Mouse (Mus musculus) neural tube, embryonic 12.5 days (tissue): ENCODE results near the gene Gm6408. TPM values are rescaled to one million over a fixed set of nuclear protein-coding genes. Genes with fewer than 3 reads are reported as not detected.
"Not testable (repeated sequence)": the region's sequence is repeated elsewhere in the genome, so short reads cannot be mapped to it uniquely, and the experiment has no call there.

Experiments
- ATAC-seq: fragments of 200-750 bp; cut with Nextera tagmentation; 2 replicates; pipeline ENCODE4 v1.8.0; 2017; ENCODE audit warnings: low read depth, mild to moderate bottlenecking, moderate TSS enrichment, moderate library complexity; ENCODE audit not compliant: low FRiP score
- H3K27ac ChIP-seq: fragments of 300-500 bp; sonication (generic); 2 replicates; pipeline ENCODE4 v1.5.1; 2016
- H3K27me3 ChIP-seq: fragments of 300-500 bp; sonication (generic); replicated peaks from 2 replicates; pipeline ENCODE4 v1.6.1; 2016; ENCODE audit warnings: mild to moderate bottlenecking
- H3K36me3 ChIP-seq: fragments of 300-500 bp; sonication (generic); 2 replicates; pipeline ENCODE4 v1.6.1; 2016; ENCODE audit warnings: mild to moderate bottlenecking
- H3K4me1 ChIP-seq: fragments of 300-500 bp; sonication (generic); 2 replicates; pipeline ENCODE4 v1.6.1; 2016
- H3K4me2 ChIP-seq: fragments of 300-500 bp; sonication (generic); replicated peaks from 2 replicates; pipeline ENCODE4 v1.6.1; 2016; ENCODE audit warnings: mild to moderate bottlenecking
- H3K4me3 ChIP-seq: fragments of 300-500 bp; sonication (generic); 2 replicates; pipeline ENCODE4 v1.5.1; 2016
- H3K9ac ChIP-seq: fragments of 300-500 bp; sonication (generic); 2 replicates; pipeline ENCODE4 v1.6.1; 2016; ENCODE audit warnings: mild to moderate bottlenecking
- H3K9me3 ChIP-seq: fragments of 300-500 bp; sonication (generic); 2 replicates; pipeline ENCODE4 v1.6.1; 2016; ENCODE audit warnings: mild to moderate bottlenecking
- WGBS: fragments of 180-500 bp; shearing (Covaris S2); methylation state at CpG from one replicate; pipeline ENCODE4 v1.1.7; 2016; 5-methylcytosine and 5-hydroxymethylcytosine counted together
- polyA plus RNA-seq: library from polyadenylated mRNA; unstranded; fragments of >200 nt; fragmentation: Nextera tagmentation; extraction: Ambion mirVana; gene quantifications from 2 replicates; pipeline ENCODE4 v1.2.1, GENCODE M21; 2016

Gene Gm6408
- polyA plus RNA-seq: not detected in 2 replicates

DNA sequence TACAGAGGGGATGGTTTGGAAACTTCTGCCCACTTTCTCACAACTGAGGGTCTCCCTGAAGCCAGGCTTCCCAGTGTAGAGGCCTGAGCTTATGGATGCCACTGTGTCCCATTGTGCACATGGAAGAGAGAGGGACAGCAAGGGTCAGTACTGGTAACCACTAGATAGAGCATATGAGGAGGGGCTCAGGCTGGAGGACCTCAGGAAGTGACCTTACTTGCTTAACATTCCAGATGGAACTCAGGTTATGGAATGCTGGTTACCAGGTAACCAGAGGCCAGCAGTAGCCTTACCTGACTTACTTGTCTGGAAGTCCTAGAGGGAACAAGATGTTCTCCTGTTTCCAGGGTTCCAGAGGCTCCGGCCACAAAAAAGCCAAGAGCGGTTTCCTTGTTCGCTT lies at the start of gene Gm6408:
Gm6408 (plus strand) TSS at position 301 of the 400 bp plus-strand sequence.
- not testable (repeated sequence) for H3K4me3 ChIP-seq, H3K4me2 ChIP-seq, H3K9me3 ChIP-seq, H3K4me1 ChIP-seq, H3K27me3 ChIP-seq, H3K27ac ChIP-seq, H3K9ac ChIP-seq, H3K36me3 ChIP-seq, ATAC-seq
- whole genome bisulfite sequencing: 92% methylated on average over 3 of the region's 3 CpGs

DNA sequence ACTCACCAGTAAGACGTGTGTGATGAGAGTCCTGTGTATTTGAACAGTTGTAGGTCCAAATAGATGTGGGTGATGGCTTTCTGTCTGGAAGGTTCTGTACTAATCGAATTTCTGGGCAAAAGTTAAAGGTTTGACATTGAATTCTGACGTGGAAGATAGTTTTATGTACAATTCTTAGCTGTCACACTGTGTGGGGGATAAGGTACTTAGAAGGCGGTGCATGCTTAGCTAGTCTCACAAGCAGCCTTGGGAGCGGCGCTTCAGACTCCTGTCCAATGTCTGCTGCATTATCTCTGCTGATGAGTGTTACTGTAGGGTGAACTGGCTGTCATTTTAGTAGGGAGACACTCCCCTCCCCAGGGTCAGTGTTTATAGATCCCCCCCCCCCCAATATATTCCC lies 49.3 kb upstream of the Gm6408 start:
- Histone ChIP-seq H3K4me2 (no peak overlapping the region), H3K27me3 (no peaks in the 10 kb centered on the region), H3K9ac (no peak overlapping the region), H3K4me1 (no peaks in the 10 kb centered on the region), H3K27ac (no peak overlapping the region), H3K4me3 (no peak overlapping the region), H3K9me3 (no peaks in the 10 kb centered on the region), H3K36me3 (peaks cover 15% of the 10 kb centered on the region; the same call in 1 of the 2 replicates)
- 95% methylated on average over 6 of the region's 6 CpGs for WGBS
- ATAC-seq: no peak

DNA sequence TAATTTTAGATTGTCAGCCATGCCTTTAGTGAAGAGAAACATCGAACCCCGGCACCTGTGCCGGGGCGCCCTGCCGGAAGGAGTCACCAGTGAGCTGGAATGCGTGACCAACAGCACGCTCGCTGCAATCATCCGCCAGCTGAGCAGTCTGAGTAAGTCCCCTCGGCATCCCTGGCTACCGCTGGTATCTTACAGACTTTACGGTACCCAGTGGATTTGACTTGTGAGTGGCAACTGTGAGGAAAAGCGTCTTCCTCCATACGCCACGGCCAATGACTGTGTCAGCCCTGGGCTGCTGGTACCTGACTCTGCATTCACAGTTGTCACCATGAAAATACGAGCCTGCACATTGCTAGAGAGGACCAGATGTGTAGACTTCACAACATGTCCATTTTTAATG lies 46.4 kb upstream of the Gm6408 start:
- ATAC-seq: no peak
- no peaks in the 10 kb centered on the region for H3K27me3 ChIP-seq
- H3K4me2 ChIP-seq: no peak overlapping the region
- no peak overlapping the region for H3K4me3 ChIP-seq
- H3K4me1 ChIP-seq: no peaks in the 10 kb centered on the region
- H3K9ac ChIP-seq: no peak overlapping the region
- H3K27ac ChIP-seq: no peak overlapping the region
- H3K9me3 ChIP-seq: peaks cover 6% of the 10 kb centered on the region; the same call in 1 of the 2 replicates
- 90% methylated on average over 16 of the region's 16 CpGs for WGBS
- H3K36me3 ChIP-seq: peaks cover 35% of the 10 kb centered on the region

DNA sequence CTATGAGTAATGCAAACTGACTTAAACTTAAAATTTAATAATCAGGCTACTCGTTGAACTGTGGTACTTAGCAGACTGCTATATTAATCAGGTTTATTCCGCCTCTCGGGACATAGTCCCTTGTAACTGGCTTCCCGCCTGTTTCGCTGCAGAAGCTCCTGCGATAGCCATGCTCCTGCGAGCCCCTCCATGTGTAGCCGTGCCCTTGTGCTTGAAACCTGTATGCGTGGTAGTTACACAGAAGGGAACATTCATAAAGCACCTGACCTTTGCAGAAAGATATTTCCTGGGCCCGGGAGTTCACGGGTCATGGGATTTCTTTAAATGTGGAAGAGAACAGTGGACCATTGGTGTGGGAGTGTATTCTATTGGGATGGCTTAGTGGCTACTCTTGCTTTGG lies 45.0 kb upstream of the Gm6408 start:
- peaks cover 35% of the 10 kb centered on the region for H3K36me3 ChIP-seq
- no peaks in the 10 kb centered on the region for H3K4me1 ChIP-seq
- peaks cover 6% of the 10 kb centered on the region; the same call in 1 of the 2 replicates for H3K9me3 ChIP-seq
- no peak overlapping the region for H3K4me3 ChIP-seq
- ATAC-seq: no peak
- no peaks in the 10 kb centered on the region for H3K27me3 ChIP-seq
- H3K27ac ChIP-seq: no peak overlapping the region
- H3K4me2 ChIP-seq: no peak overlapping the region
- 97% methylated on average over 11 of the region's 11 CpGs for WGBS
- H3K9ac ChIP-seq: no peak overlapping the region

DNA sequence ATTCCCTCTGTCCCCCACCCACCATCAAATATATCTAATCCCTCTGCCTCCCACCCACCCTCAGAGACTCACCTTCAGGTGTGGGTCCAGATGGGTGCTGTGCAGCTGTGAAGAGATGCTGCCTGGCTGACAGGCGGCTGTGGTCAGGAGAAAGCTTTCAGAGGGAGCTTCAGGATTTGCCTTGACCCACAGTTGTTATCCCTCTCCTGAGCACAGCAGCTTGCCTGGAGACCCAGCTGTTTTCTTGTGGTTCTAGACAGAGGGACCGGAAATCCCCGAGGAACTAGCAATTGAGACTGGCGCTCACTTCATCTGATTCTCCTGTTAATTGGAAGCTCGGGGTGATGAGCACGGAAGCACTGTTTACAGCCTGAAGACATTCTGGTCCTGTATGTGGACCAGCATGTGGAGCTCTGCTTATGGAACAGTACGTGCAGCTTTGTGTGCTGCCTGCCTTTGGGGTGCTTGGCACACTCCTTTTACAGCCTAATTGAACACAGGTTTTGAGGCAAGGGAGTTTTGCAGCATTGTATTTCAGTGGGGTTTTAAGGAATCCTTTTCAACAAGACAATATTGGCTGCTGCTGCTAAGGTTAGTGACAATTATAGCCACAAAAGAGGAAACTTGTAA lies 42.5 kb upstream of the Gm6408 start:
- H3K36me3 ChIP-seq: peaks cover 37% of the 10 kb centered on the region
- H3K4me3 ChIP-seq: no peak overlapping the region
- H3K4me1 ChIP-seq: no peaks in the 10 kb centered on the region
- H3K27me3 ChIP-seq: no peaks in the 10 kb centered on the region
- ATAC-seq: no peak
- peaks cover 6% of the 10 kb centered on the region; the same call in 1 of the 2 replicates for H3K9me3 ChIP-seq
- H3K9ac ChIP-seq: no peak overlapping the region
- H3K27ac ChIP-seq: no peak overlapping the region
- H3K4me2 ChIP-seq: no peak overlapping the region
- 90% methylated on average over 7 of the region's 7 CpGs for WGBS

DNA sequence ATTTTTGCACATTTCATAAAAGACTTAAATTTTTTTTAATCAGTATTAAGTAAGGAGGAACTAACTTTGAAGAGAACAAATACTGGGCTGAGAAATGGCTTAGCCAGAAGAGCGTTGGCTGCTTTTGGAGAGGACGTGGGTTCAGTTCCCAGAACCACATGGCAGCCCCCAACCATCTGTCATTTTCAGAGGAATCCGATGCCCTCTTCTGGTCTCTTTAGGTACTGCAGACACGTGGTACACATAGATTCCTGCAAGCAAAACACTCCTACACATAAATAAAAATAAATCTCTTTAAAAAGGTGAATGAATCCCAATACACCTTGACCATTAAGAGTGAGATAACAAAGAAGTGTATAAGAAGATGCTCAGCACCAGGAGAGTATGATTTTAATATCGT lies 41.5 kb upstream of the Gm6408 start:
- 94% methylated on average over 5 of the region's 5 CpGs for WGBS
- no peak overlapping the region for H3K4me3 ChIP-seq
- H3K4me1 ChIP-seq: no peaks in the 10 kb centered on the region
- H3K9ac ChIP-seq: no peak overlapping the region
- H3K36me3 ChIP-seq: peaks cover 36% of the 10 kb centered on the region
- H3K4me2 ChIP-seq: no peak overlapping the region
- peaks cover 6% of the 10 kb centered on the region; the same call in 1 of the 2 replicates for H3K9me3 ChIP-seq
- no peak overlapping the region for H3K27ac ChIP-seq
- H3K27me3 ChIP-seq: no peaks in the 10 kb centered on the region
- no peak for ATAC-seq

DNA sequence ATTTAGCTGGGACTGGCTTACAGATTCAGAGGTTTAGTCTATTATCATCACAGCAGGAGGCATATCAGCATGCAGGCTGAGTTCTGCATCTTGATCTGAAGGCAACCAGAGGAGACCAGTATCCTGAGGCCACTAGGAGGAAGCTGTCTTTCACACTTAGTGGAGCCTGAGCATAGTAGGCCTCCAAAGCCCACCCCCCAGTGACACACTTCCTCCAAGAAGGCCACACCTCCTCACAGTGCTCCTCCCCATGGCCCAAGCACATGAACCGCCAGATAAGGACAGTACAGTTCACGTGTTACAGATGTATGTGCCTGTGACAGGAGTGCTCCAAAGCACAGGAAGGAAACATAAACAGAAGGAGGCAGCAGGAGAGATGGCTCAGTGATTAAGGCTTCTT lies 39.0 kb upstream of the Gm6408 start:
- no peak for ATAC-seq
- H3K4me2 ChIP-seq: no peak overlapping the region
- 91% methylated on average over 2 of the region's 2 CpGs for whole genome bisulfite sequencing
- no peak overlapping the region for H3K4me3 ChIP-seq
- no peaks in the 10 kb centered on the region for H3K4me1 ChIP-seq
- no peaks in the 10 kb centered on the region for H3K27me3 ChIP-seq
- no peak overlapping the region for H3K27ac ChIP-seq
- peaks cover 25% of the 10 kb centered on the region for H3K36me3 ChIP-seq
- H3K9ac ChIP-seq: no peak overlapping the region
- peaks cover 6% of the 10 kb centered on the region; the same call in 1 of the 2 replicates for H3K9me3 ChIP-seq

DNA sequence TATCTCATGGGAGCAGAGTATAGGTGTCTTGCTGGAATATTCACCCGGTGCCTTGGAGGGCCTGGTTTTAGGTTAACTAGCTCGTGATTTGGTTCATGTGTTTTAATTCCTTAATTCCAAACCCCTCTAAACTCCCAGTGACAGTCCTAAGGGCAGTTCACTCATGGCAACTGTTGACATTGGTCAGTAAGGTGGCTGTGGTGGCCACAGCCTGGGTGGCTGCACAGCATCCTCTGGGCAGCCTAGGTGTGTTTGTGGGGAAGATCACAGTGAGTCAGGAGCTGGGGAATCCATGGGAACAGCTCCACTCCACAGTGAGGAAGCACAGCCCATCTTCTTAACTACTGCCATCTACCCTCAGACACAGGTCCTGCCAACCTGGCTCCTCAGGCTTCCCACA lies 35.1 kb upstream of the Gm6408 start:
- Histone ChIP-seq H3K27ac (no peak overlapping the region), H3K4me3 (no peak overlapping the region), H3K4me1 (no peaks in the 10 kb centered on the region), H3K27me3 (no peaks in the 10 kb centered on the region), H3K36me3 (peaks cover 6% of the 10 kb centered on the region; the same call in 1 of the 2 replicates), H3K4me2 (no peak overlapping the region), H3K9ac (no peak overlapping the region), H3K9me3 (no peaks in the 10 kb centered on the region)
- ATAC-seq: no peak
- WGBS: 93% methylated on average over 2 of the region's 2 CpGs

DNA sequence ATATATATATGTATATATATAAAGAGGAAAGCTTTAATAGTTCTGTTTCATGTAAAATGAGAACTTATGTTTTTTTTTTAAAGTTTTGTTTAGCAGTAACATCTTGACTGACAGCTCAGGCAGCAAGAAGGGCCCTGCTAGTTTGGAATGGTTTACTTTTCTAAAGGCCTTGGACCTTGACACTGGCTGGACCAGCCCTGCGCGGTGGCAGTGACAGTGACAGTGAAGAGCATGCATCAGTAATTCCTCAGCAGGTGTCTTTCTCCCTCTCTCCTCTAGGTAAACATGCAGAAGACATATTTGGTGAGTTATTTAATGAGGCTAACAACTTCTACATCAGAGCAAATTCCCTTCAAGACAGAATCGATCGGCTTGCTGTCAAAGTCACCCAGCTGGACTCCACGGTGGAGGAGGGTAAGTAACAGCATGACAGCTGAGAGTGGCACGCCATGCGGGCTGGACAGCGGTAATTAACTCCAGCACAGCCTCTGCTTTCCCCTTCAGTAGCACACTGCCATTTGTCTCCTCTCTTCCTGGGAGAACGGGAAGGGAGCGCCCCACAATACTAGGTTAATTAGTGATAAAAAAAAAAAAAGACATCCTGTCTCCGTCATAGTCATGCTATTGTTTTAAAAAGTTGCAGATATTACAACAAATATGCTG lies 30.0 kb upstream of the Gm6408 start:
- H3K4me2 ChIP-seq: no peak overlapping the region
- H3K36me3 ChIP-seq: peaks cover 32% of the 10 kb centered on the region
- no peaks in the 10 kb centered on the region for H3K9me3 ChIP-seq
- no peak overlapping the region for H3K9ac ChIP-seq
- no peaks in the 10 kb centered on the region for H3K4me1 ChIP-seq
- H3K27me3 ChIP-seq: no peaks in the 10 kb centered on the region
- H3K4me3 ChIP-seq: no peak overlapping the region
- no peak overlapping the region for H3K27ac ChIP-seq
- ATAC-seq: no peak
- WGBS: 71% methylated on average over 11 of the region's 11 CpGs

DNA sequence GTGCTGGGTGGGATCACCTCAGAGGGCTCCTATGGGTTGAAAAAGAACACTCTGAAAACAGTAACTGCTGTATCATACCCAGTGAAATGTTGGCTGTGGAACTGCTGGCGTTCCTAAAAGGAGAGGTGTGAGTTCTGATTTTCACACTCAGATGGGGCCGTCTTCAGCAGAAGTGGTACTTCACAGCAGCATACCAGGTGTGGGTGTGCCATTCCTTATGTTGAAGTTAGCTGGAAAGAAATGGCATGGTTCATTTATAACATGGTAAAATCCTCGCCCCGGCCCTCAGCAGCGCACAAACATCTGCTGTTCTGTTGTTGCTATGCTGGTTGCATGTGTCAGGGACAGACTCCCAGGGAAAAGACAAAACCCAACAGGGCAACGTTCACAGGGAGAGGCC lies 28.2 kb upstream of the Gm6408 start:
- no peaks in the 10 kb centered on the region for H3K9me3 ChIP-seq
- no peaks in the 10 kb centered on the region for H3K4me1 ChIP-seq
- H3K4me3 ChIP-seq: no peak overlapping the region
- H3K9ac ChIP-seq: no peak overlapping the region
- H3K4me2 ChIP-seq: no peak overlapping the region
- no peak for ATAC-seq
- H3K27me3 ChIP-seq: no peaks in the 10 kb centered on the region
- WGBS: 91% methylated on average over 6 of the region's 6 CpGs
- peaks cover 35% of the 10 kb centered on the region for H3K36me3 ChIP-seq
- no peak overlapping the region for H3K27ac ChIP-seq

DNA sequence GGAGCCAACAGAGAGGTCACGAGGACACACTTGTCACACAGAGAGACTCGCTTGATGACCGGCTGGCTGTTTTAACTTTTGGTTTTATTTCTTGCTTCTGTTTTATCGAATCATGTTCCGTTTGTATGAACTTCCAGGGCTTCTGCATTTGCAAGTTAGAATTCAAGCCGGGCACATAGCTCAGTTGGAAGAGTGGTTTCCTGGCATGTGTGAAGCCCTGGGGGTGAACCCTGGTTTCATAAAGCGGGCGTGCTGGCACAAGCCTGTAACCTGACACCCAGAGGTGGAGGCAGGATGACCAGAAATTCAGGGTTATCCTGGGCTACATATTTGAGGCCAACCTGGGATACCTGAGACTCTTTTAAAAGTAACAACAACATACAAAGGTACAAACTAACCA lies 20.2 kb upstream of the Gm6408 start:
- H3K4me2 ChIP-seq: no peak overlapping the region
- H3K4me3 ChIP-seq: no peak overlapping the region
- H3K27me3 ChIP-seq: no peaks in the 10 kb centered on the region
- H3K9me3 ChIP-seq: no peaks in the 10 kb centered on the region
- no peak overlapping the region for H3K9ac ChIP-seq
- no peak overlapping the region for H3K27ac ChIP-seq
- no peaks in the 10 kb centered on the region for H3K4me1 ChIP-seq
- no peak for ATAC-seq
- WGBS: 89% methylated on average over 8 of the region's 8 CpGs
- peaks cover 34% of the 10 kb centered on the region for H3K36me3 ChIP-seq

DNA sequence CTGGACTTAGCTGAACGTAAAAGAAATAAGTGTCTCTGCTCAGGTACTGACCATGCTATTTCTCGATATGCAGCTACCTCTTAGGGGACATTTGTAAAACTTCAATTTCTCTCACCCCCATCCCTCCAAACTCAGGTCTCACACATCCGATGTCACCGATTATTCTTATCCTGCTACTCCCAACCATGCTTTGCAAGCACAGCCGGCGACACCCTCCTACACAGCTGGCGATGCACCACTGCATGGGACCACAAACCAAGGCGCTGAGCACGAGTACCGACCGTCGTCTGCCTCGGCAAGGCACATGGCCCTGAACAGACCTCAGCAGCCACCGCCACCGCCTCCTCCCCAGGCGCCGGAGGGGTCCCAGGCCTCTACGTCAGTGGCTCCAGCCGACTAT lies 15.1 kb upstream of the Gm6408 start:
- 96% methylated on average over 19 of the region's 19 CpGs for WGBS
- ATAC-seq: no peak
- Histone ChIP-seq H3K4me2 (no peak overlapping the region), H3K9ac (no peak overlapping the region), H3K9me3 (no peaks in the 10 kb centered on the region), H3K4me3 (no peak overlapping the region), H3K4me1 (no peaks in the 10 kb centered on the region), H3K27ac (no peak overlapping the region), H3K36me3 (peaks cover 25% of the 10 kb centered on the region), H3K27me3 (no peaks in the 10 kb centered on the region)

DNA sequence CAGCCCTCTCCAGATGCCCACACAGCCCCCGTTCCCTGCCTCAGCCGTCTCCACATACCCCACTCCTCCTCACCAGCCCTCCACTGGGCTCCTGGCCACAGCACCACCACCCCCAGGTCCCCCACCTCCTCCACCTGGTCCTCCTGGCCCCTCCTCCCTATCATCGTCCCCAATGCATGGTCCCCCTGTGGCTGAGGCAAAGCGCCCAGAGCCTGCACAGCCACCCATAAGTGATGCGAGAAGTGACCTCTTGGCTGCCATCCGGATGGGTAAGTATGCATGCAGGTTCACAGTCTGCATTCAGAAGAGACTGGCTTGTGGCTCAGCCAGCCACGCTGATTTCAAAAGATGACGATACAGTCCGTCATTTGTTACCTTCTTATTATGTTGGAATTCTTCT lies 13.5 kb upstream of the Gm6408 start:
- H3K4me1 ChIP-seq: no peaks in the 10 kb centered on the region
- 91% methylated on average over 9 of the region's 9 CpGs for WGBS
- no peak overlapping the region for H3K4me3 ChIP-seq
- no peak for ATAC-seq
- no peak overlapping the region for H3K27ac ChIP-seq
- no peak overlapping the region for H3K9ac ChIP-seq
- no peaks in the 10 kb centered on the region for H3K27me3 ChIP-seq
- peaks cover 27% of the 10 kb centered on the region for H3K36me3 ChIP-seq
- no peak overlapping the region for H3K4me2 ChIP-seq
- H3K9me3 ChIP-seq: no peaks in the 10 kb centered on the region
